Mouse (Mus musculus) heart, postnatal 0 days (tissue): ENCODE data around the gene Slc26a8. TPM values are rescaled to one million over a fixed set of nuclear protein-coding genes. Genes with fewer than 3 reads are reported as not detected.
"Not testable (repeated sequence)": the region's sequence is repeated elsewhere in the genome, so short reads cannot be mapped to it uniquely, and the experiment has no call there.

Source experiments
- ATAC-seq: fragments of 200-750 bp; cut with Nextera tagmentation; 2 replicates; pipeline ENCODE4 v1.8.0; 2017; ENCODE audit warnings: low read depth, moderate number of reproducible peaks, moderate library complexity; ENCODE audit not compliant: insufficient read depth
- DNase-seq: peaks from one replicate; pipeline ENCODE4 v3.0.0-alpha.2; 2016; ENCODE audit warnings: low spot score
- H3K27ac ChIP-seq: fragments of 300-500 bp; sonication (generic); 2 replicates; pipeline ENCODE4 v1.5.1; 2014; ENCODE audit warnings: low read depth, mild to moderate bottlenecking
- H3K27me3 ChIP-seq: fragments of 300-500 bp; sonication (generic); 2 replicates; pipeline ENCODE4 v1.6.1; 2014; ENCODE audit warnings: low read length, mixed read lengths; ENCODE audit not compliant: control insufficient read depth, insufficient read depth
- H3K36me3 ChIP-seq: fragments of 300-500 bp; sonication (generic); replicated peaks from 2 replicates; pipeline ENCODE4 v1.6.1; 2014; ENCODE audit warnings: low read length, mixed read lengths; ENCODE audit not compliant: control insufficient read depth, insufficient read depth
- H3K4me1 ChIP-seq: fragments of 300-500 bp; sonication (generic); 2 replicates; pipeline ENCODE4 v1.6.1; 2014; ENCODE audit warnings: antibody characterized with exemption; ENCODE audit not compliant: control insufficient read depth, insufficient read depth
- H3K4me2 ChIP-seq: fragments of 300-500 bp; sonication (generic); 2 replicates; pipeline ENCODE4 v1.6.1; 2014; ENCODE audit warnings: low read depth, mild to moderate bottlenecking, low read length, moderate library complexity
- H3K4me3 ChIP-seq: fragments of 300-500 bp; sonication (generic); 2 replicates; pipeline ENCODE4 v1.5.1; 2014; ENCODE audit warnings: low read depth, low read length
- H3K9ac ChIP-seq: fragments of 300-500 bp; sonication (generic); replicated peaks from 2 replicates; pipeline ENCODE4 v1.6.1; 2014; ENCODE audit warnings: low read depth, low read length, mixed read lengths
- H3K9me3 ChIP-seq: fragments of 300-500 bp; sonication (generic); replicated peaks from 2 replicates; pipeline ENCODE4 v1.6.1; 2016; ENCODE audit warnings: low read length; ENCODE audit not compliant: control insufficient read depth
- CTCF ChIP-seq: IDR thresholded peaks from 2 replicates; pipeline ENCODE4 v1.5.1; 2016; ENCODE audit warnings: antibody characterized with exemption, control low read depth, low read depth
- EP300 ChIP-seq: IDR thresholded peaks from 2 replicates; pipeline ENCODE4 v1.6.1; 2016; ENCODE audit warnings: antibody characterized with exemption, low read depth
- WGBS: fragments of 180-500 bp; shearing (Covaris S2); extraction: QIAGEN DNeasy Blood & Tissue Kit; methylation state at CpG from one replicate; pipeline ENCODE4 v1.1.7; 2014; 5-methylcytosine and 5-hydroxymethylcytosine counted together
- polyA plus RNA-seq: library from polyadenylated mRNA; unstranded; fragments of >200 nt; fragmentation: Nextera tagmentation; extraction: Ambion mirVana; gene quantifications from 2 replicates; pipeline ENCODE4 v1.2.1, GENCODE M21; 2015
- total RNA-seq: library from RNA; depleted of rRNA; stranded (reverse); fragments of >200 nt; gene quantifications from 2 replicates; pipeline ENCODE4 v1.2.3, GENCODE M21; 2014; ENCODE audit warnings: low replicate concordance; rRNA removed

Slc26a8 gene
- total RNA-seq, result not detected in 2 replicates
- polyA plus RNA-seq, result 0.29 and 0.36 TPM in 2 replicates

DNA sequence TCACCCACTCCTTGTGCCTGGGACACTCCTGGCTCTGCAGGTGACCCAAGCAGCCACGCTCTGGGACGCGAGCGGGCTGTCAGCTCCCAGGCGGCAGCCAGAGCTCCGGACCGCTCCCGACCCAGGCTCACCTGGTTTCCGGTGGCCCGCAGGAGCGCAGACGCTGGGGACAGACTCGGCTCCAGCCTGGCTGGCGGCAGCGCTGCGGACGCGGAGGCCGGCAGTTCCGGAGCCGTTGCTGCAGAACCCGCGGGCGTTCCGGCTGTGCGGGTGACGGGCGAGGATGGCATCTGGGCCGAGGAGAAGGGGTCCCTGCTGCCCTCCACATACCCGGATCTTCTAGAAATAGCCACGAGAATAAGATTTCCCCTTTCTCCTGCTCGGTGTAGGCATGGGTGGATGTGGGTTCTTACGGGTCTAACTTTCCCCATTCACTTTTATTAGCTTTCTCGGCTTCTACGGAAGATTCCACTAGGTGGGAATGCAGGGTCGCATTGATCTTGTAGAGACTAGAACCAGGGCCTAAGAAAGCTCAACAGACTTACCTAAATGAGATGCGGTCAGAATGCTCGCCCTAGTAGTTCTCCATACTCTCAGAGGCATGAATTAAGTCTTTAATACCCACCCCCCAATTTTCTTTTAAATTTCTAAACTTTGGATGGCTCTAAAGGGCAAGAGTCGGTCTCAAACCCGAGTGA lies at the start of gene Slc26a8:
Slc26a8 (minus strand) TSS at position 648 of the 698 bp plus-strand sequence.
- Histone ChIP-seq H3K4me2 (peak within 1 kb of the TSS; percentile 80), H3K9ac (peak within 1 kb of the TSS; percentile 68), H3K9me3 (no peaks in the 10 kb centered on the region), H3K27ac (peak within 1 kb of the TSS; percentile 65), H3K36me3 (no peaks in the 10 kb centered on the region), H3K4me3 (peak within 1 kb of the TSS; percentile 92), H3K4me1 (peaks cover 7% of the 10 kb centered on the region), H3K27me3 (no peaks in the 10 kb centered on the region)
- 11% methylated on average over 40 of the region's 40 CpGs for WGBS
- no peak for ATAC-seq
- TF ChIP-seq CTCF (no peak), EP300 (no peak)
- no peak for DNase-seq

DNA sequence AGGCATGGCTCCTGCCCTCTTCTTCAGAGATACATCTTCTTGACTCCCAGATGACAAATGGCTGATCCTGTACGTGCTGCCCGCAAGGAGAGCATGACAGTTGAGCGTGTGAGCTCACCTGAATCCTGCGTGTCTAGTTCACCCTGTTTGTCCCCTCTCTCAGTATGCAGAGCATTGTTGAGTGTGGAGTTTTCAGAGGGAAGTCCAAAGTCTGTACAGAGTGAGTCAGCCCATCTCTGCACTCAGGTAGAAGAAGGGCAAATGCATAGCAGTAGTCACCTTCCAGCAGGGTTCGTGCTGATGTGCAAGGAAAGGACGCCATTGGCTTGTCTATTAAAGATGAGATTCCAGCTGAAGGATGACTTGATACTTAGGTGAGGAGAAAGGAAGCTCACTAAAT lies 49.2 kb upstream of the Slc26a8 start:
- TF ChIP-seq CTCF (no peak), EP300 (no peak)

DNA sequence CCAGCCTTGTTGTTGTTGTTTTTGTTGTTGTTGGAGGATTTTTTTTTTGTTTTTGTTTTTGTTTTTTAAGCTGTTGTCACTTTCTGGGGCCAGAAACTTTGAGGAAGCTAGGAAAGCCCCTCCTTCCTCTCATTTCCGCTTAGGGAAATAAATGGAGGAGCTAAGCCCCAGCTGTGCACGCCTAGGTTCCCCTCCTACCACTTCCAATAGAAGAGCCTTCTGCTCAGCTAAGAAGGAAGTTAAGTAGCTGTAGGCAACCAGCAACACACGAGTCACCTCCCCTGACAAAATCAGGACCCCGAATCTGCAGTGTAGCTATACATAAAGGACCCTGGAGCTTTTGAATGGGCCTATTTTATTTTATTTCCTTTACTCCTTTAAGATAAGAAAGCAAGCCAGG lies 47.9 kb upstream of the Slc26a8 start:
- no peak overlapping the region for H3K4me2 ChIP-seq
- no peaks in the 10 kb centered on the region for H3K9me3 ChIP-seq
- H3K36me3 ChIP-seq, result peaks cover 47% of the 10 kb centered on the region
- DNase-seq (no peak), ATAC-seq (no peak)
- WGBS, result 90% methylated on average over 4 of the region's 4 CpGs
- H3K27me3 ChIP-seq, result no peaks in the 10 kb centered on the region
- no peak overlapping the region for H3K27ac ChIP-seq
- no peak overlapping the region for H3K4me3 ChIP-seq
- H3K4me1 ChIP-seq, result no peaks in the 10 kb centered on the region
- no peak for TF ChIP-seq CTCF
- TF ChIP-seq EP300, result no peak
- H3K9ac ChIP-seq, result no peak overlapping the region

More for the DNA sequence above, 49.2 kb upstream of the Slc26a8 start:
- WGBS, result 92% methylated on average over 6 of the region's 6 CpGs
- Histone ChIP-seq H3K4me2 (no peak overlapping the region), H3K4me1 (no peaks in the 10 kb centered on the region), H3K36me3 (peaks cover 55% of the 10 kb centered on the region), H3K4me3 (no peak overlapping the region), H3K9me3 (no peaks in the 10 kb centered on the region; the same call in 1 of the 2 replicates), H3K27me3 (no peaks in the 10 kb centered on the region), H3K27ac (no peak overlapping the region), H3K9ac (no peak overlapping the region)
- no peak for ATAC-seq
- no peak for DNase-seq

DNA sequence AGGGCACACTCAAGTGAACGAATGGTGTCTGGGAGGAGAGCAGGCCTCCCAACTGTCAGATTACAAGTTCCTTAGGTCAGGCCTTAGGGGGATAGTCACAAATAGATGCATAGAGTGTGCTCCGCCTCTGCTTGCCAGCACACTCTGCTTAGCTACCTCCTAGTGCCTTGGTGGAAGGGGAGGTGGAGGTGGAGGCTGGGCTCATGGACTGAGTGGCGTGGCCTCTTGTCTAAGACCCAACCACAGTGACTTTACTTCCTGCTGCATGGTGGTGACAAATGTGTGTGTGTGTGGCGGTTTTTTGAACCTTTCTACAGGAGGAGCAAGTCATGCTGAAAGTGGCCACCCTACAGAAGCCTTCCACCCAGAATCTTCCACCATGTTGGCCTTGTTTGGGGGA lies 46.5 kb upstream of the Slc26a8 start:
- DNase-seq (no peak), ATAC-seq (no peak)
- H3K27ac ChIP-seq, result no peak overlapping the region
- H3K9ac ChIP-seq, result no peak overlapping the region
- no peak overlapping the region for H3K4me2 ChIP-seq
- no peak overlapping the region for H3K4me3 ChIP-seq
- TF ChIP-seq CTCF, result no peak
- TF ChIP-seq EP300, result no peak
- no peaks in the 10 kb centered on the region for H3K27me3 ChIP-seq
- no peaks in the 10 kb centered on the region for H3K4me1 ChIP-seq
- H3K9me3 ChIP-seq, result no peaks in the 10 kb centered on the region
- 82% methylated on average over 4 of the region's 4 CpGs for WGBS
- H3K36me3 ChIP-seq, result peaks cover 47% of the 10 kb centered on the region

DNA sequence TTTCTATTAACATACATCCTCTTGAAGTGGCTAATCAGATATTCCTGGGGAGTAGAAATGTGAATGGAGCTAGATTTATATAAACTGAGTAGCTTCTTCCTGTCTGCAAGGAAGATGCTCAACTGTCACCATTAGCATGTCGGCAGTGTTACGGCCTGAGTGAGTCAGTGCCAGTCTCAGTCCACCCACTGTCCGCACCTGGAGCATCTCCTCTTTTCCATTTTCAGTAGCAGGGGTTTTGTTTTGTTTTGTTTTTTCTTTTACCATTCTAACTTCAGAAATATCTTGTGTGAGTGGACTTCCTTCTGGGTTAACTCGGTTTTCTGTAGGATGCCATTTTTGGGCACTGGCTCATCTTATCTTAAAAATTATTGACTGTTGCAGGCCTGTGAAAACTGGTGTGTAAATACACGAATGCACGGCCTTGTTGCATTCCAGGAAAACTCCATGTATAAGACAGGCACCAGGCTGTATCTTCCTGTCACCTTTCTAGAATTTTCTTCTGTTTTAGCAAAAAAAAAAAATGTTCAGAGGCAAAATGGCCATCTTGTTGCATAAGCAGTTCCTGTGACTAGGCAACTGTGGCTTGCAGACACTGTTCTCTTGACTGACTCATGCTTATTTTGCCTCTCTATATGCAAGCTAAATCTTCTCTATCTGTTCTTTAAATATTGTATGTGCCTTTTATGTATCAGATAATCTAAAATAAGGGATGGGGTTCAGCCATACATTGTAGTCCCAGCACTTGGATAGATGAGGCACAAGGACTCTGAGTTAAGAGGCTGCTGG lies 45.5 kb upstream of the Slc26a8 start:
- Histone ChIP-seq H3K9ac (no peak overlapping the region), H3K4me2 (no peak overlapping the region), H3K36me3 (peaks cover 47% of the 10 kb centered on the region), H3K9me3 (no peaks in the 10 kb centered on the region), H3K4me3 (no peak overlapping the region), H3K27ac (no peak overlapping the region), H3K4me1 (no peaks in the 10 kb centered on the region), H3K27me3 (no peaks in the 10 kb centered on the region)
- TF ChIP-seq EP300 (no peak), CTCF (no peak)
- 84% methylated on average over 6 of the region's 6 CpGs for WGBS
- ATAC-seq, result no peak
- DNase-seq, result no peak

DNA sequence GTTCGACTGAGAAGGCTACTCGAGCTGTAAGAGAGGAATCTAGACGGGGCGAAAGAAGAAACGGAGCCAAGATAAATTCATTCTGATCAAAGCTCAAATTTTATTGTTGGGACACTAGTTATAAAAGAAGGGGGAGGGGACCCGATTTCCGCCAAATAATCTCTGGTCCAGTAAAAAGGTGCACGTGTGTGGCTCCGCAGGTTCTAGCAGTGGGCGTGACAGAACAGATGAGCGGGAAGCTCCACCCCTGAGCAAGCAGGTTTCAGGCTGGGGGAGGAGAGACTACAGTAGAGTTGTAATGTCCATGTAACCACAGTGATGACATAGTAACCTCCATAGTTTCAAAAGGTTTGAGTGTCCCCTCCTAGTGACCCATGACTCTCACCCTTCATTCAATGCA lies 37.5 kb upstream of the Slc26a8 start:
- H3K4me2 ChIP-seq, H3K4me1 ChIP-seq, H3K9me3 ChIP-seq, H3K4me3 ChIP-seq, ATAC-seq, H3K27me3 ChIP-seq, DNase-seq, H3K27ac ChIP-seq, H3K9ac ChIP-seq: not testable (repeated sequence)
- peaks cover 86% of the 10 kb centered on the region for H3K36me3 ChIP-seq
- WGBS, result 92% methylated on average over 11 of the region's 11 CpGs
